Mouse (Mus musculus): Measurements from ENCODE around the gene Mtmr1.

DNA sequence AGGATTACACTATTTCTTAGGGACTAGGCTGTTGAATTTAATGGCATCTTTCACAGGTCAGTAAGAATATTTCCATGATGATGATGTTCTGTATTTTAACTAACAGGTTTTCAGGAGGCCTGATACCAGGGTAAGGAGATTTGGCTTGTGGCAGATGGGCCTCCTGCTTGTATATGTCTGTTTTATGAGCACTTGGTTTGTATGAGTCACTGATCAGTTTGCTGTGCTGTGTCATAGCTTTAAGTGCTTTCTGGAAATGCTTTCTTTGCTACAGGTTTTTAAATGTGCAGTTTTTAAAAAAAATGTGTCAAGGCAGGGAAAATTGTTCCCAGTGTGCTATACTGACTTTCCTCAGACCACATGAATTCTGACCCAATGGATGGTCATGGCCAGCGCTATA, 12.2 kb downstream of the Mtmr1 start:
- TF ChIP-seq CTCF (IDR thresholded peaks at IDR 0.05; ENCODE audit: low read depth, low read length) (no peak), TAL1 (conservative IDR thresholded peaks at IDR 0.05; ENCODE audit: low read depth, low read length) (no peak), GATA1 (IDR thresholded peaks at IDR 0.05; ENCODE audit: borderline replicate concordance, low read length) (no peak), POLR2AphosphoS5 (IDR thresholded peaks at IDR 0.05; ENCODE audit: insufficient replicate concordance, low read depth, low read length) (no peak), GATA2 (IDR thresholded peaks at IDR 0.05; ENCODE audit: borderline replicate concordance, low read depth, low read length) (no peak)
